Mouse (Mus musculus) inflammation-experienced regulatory T-cells, adult 6 months (primary cell): ENCODE measurements around the gene Fpr3. TPM values are rescaled to one million over a fixed set of nuclear protein-coding genes. Genes with fewer than 3 reads are reported as not detected.
"Not testable (repeated sequence)": the region's sequence is repeated elsewhere in the genome, so short reads cannot be mapped to it uniquely, and the experiment has no call there.

Experiments
- ATAC-seq: one replicate; pipeline ENCODE4 v1.8.0; 2017
- polyA plus RNA-seq, 3 experiments: library from polyadenylated mRNA; unstranded; fragments of 100-300 nt; shearing (Covaris generic); gene quantifications; one replicate each; pipeline ENCODE4 v1.2.1; 2017

The Fpr3 gene
- polyA plus RNA-seq = not detected

GRCm38 (mm10) chr17:17887774-17888248 lies at the start of gene Fpr3, which contains the start of gene Fpr2:
Fpr3 (plus strand) TSS chr17:17887852.
Fpr2 (plus strand) TSS chr17:17887824.
- ATAC-seq = no peak

DNA sequence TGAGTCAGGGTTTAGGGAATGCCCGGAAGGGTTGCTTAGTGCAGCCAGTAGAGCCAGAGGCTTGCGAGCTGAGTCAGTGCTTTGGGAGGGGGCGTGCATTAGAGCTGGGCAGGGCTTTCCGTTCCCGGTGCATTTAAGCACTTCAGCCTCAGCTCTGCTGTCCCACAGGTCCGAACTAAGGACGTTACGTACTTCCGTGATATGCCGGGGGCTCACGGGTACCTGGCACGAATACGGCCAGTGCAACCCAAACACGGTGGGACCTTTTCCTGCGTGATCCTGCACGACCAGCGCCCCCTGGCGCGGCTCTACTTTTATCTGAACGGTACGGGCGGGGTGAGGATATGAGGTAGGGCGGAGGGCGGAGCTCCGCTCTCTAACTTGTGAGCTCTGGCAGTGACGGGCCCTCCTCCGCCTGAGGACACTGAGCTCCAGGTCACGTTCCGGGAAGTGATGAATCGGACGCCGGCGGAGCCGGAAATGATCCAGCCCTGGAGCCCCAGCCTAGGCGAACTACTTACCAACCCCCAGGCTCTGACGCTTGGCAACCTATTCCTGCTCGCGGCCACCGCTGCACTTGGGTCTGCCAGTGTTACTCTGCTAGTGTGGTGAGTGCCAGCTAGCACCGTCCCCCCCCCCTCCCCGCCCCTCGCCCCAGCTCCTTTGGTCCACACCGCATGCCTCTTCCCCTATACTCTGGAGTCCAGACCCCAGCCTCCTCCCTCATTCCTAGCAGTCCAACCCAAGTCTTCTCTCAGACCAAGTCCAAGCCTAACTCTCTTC lies 49.5 kb upstream of the Fpr3 start:
- ATAC-seq = peak; percentile 97

GRCm38 (mm10) chr17:17839276-17839675 lies 48.4 kb upstream of the Fpr3 start:
- no peak for ATAC-seq

DNA sequence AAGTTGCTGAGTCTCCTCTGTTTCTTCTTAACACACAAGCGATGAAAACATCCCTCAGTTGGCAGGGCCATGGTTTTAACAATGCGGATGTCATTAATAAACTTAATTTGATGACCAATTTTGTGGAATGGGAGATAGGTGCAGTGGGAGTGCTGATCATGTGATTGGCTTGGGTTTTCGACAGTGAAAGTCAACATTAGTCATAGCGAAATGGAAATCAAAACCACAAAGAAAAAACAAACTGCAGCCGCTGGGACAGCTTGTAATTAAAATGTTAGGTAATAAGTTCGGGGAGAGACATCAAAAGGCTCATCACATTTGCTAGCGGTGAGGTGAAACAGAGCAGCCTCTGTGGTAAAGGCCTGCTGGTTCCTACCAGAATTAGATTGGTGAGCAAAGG lies 46.9 kb upstream of the Fpr3 start:
- peak; percentile 12 for ATAC-seq

DNA sequence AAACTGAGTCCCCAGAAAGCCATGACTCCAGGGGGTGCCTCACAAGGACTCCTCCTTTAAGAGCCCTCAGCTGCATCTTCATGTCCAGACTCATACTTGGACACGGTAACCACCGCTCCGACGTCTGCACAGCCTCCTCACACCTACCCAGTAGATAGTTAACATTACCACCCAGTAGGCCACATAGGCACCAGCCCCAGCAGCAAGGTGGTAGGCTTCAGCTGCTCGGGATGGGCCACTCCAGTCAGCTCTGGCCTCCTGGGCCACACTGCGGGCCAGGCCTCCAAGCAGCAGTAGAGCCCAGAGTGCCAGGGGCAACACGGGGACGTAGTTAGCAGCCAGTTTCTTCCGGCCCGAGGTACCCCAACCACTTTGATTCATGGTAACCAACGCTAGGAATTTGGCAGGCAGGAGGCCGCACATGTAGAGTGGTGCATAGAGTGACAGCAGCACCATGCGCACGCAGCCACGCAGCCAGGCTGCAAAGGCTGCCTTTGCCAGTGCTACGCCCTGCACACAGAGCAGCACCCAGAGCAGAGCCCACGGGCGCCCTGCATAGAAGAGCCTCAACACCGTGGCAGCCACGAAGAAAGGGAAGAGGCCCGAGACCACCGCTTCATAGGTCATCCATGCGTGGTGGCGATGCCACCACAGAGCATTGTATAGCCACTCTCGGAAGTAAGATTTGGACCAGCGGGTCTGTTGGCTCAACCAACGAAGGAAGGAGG lies 44.0 kb upstream of the Fpr3 start:
- no peak for ATAC-seq

- not testable (repeated sequence) for ATAC-seq
Measured at GRCm38 (mm10) chr17:17844606-17845005, 43.0 kb upstream of the Fpr3 start.

DNA sequence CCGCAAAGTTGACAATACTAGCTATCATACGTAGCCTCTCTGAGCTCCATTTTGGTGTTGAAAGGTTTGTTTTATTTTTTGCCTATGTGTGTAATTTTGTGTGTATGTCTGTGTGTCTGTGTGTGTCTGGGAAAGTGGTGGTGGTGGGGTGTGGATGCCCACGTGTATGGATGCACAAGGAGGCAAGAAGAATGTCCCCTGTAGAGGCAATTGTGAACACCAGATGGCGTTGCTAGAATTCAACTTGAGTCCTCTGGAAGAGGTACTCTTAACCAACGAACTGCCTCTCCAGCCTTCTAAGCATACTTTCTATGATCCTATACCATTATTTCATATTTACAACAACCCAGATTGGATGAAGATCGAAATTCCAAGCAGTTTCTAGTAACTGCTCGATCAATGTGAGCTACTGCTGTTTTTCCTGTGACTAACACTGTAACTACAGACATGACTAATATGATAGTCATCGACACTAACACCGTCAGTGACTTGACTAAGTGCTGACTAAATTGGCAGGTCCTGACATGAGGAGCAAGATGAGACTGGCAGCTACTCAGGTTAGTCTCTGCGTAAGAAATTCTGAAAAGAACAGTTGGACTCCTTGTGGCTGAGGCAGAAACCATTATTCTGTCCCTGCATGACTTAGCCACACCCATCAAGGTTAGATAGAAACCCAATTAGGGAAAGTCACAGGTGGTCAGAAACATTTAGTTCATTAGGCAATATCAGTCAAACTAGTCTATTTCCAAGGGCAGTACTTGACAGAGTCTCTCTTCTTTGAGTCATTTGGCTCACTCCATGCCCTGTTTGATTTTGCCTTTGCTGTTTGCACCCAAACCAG lies 42.2 kb upstream of the Fpr3 start:
- peak; percentile 42 for ATAC-seq

DNA sequence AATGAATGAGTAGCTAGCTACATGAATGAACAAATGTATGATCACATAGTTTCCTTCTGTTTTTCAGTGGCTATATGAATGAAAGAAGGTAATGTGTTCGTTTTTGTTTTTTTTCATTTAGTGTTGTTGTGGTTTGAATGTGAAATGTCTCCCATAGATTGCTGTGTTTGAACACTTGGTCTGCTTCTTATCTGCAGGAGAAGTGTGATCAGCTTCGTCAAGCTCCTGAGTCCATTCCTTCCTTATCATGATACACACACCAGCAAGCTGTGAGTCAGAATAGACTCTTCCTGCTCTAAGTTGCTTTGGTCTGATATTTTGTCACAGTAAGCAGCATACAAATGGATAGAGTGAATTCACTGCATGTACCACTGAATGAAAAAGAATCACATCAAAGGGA lies 38.7 kb upstream of the Fpr3 start:
- no peak for ATAC-seq

- no peak for ATAC-seq
Measured at GRCm38 (mm10) chr17:17849906-17850712, 37.5 kb upstream of the Fpr3 start.

DNA sequence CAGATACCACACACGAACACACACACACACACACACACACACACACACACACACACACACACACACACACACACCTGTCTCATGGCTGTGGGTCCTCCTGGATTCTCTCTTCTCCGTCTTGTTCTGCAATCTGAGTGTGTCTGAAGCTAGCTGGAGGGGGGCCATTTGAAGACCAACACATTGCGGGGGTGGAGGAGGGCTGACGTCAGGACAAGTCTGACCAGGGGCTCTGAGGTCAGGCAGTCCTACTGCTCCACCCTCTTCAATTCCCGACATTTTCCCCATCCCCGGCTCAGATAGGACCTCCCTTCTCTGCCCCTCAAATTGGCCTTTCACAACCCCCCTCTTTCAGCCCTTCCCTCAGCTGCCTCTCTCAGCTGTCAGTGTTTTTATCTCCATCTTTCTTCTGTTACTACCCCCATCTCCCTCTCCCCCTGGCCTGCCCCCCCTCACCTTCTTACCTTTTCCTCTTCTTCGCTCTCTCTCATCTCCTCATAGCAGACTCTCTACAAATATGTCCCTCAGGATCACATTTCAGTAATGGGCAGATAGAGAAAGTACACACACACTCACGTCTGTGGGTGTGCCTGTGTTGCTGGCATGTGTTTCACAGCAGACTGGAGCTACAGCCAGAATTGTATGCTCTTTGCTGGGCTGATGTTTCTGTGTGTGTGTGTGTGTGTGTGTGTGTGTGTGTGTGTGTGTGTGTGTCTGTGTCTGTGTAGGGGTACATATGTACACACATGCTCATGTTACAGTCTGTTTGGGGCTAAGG lies 32.4 kb upstream of the Fpr3 start, which contains the start of gene Has1:
Has1 (minus strand) TSS at position 142 of the 775 bp plus-strand sequence.
- no peak for ATAC-seq

DNA sequence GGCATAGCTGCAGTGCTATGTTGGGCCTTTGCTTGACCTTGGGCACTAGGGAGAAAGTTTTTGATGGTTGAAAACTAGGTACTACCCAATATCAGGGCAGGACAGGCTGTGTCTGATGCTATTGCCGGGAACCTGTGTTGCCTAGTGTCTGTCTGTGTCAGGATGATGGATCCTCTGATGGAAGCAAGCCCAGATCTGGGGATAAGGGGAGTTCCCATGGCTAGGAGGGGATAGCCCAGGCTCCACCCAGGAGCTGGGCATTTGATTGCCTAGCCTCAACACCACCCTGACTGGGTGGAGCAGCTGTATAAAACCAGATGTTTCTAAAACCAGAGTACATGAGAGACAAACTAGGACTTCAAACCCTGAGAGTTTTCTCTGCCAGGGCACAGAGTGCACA lies 31.0 kb upstream of the Fpr3 start:
- no peak for ATAC-seq

- no peak for ATAC-seq
Measured at GRCm38 (mm10) chr17:17857446-17857845, 30.2 kb upstream of the Fpr3 start.

GRCm38 (mm10) chr17:17860110-17860509 lies 27.5 kb upstream of the Fpr3 start:
- peak; percentile 71 for ATAC-seq

- no peak for ATAC-seq
Measured at GRCm38 (mm10) chr17:17862360-17862759, 25.3 kb upstream of the Fpr3 start.

DNA sequence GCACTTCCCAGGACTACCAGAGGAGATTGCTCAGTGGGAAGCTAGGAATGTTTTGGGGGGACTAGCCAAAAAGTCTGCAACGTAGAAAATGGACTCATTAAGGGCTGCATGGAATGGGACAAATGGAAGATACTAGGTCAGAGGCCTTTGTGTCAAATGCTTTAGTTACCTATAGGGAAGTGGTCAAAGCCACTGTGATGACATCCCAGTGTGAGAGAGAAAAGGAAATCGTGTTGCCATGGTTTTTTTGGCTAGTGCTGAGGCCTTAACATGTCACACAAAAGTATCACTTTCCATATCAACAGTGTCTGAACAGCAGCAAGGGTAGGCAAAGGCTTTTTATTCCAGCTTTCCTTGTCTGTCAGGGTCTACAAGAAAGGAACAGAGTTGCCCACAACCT lies 22.5 kb upstream of the Fpr3 start:
- no peak for ATAC-seq

DNA sequence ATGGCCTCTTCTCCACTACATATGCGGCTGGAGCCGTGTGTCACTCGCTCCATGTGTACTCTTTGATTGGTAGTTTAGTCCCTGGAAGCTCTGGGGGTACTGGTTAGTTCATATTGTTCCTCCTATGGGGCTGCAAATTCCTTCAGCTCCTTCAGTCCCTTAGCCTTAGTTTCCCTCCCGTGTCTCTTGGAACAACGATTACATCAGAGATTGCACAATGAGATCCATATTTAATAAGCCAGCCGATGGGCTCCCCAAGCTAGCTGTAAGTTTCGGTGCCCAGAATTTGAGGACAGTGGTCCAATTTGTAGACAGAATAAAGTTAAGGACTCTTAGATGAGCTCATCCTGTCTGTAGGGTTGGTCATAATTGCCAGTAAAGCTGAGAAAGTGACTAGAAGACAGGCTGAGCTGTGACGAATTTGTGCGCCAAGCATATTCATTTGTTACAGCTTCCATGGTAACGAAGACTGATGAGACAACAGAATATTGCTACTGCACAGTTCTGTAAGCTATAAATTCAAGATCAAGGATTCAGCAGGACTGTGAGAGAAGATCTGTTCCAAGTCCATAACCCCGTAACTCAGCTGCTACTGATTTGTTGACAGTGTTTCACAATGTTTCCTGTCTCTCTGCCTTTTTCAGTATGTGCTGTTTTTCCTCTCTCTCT lies 20.7 kb upstream of the Fpr3 start:
- no peak for ATAC-seq

DNA sequence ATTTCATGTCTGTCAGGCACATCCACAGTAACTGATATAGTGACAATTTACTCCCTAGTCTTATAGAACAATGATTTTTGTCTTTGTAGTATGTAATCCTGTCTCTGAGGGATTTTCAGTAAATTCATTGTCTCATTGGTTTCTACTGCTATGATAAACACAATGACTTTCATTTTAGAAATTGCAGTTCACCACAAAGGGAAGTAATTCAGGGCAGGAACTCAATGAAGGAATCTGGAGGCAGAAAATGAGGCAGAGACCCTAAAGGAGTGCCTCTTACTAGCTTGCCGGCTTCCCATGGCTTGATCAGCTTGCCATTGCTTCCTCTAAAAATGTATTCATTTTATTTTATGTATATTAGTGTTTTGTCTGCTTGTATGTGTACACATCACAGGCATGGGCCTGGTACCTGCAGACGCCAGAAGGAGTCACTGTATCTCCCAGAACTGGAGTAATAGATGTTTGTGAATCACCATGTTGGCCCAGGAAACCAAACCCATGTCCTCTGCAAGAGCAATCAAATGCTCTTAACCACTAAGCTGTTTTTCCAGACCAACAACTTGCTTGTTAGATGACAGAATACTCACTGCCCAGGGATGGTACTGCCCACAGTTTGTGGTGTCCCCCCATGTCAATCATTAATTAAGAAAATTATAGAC lies 16.6 kb upstream of the Fpr3 start:
- ATAC-seq = no peak

DNA sequence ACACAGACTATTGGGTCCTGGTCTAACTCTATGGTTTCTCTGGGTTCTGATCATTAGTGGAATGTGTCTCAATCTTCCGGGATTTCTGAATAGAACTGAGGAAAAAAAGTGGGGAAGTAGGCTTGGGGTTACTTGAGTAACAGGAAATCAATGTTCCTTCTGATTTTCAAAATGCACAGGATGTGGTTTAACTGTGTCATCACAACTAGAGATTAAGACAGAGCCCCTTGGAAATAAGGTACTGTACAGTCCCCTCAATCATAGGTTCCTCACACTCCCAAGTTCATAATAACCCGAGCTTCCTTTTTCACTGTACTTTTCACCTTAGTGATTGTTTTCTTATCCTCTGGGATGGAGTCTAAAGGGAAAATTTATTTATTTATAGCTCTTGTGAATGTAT lies 16.0 kb upstream of the Fpr3 start:
- ATAC-seq = peak; percentile 56

GRCm38 (mm10) chr17:17879347-17879746 lies 8.3 kb upstream of the Fpr3 start:
- no peak for ATAC-seq

DNA sequence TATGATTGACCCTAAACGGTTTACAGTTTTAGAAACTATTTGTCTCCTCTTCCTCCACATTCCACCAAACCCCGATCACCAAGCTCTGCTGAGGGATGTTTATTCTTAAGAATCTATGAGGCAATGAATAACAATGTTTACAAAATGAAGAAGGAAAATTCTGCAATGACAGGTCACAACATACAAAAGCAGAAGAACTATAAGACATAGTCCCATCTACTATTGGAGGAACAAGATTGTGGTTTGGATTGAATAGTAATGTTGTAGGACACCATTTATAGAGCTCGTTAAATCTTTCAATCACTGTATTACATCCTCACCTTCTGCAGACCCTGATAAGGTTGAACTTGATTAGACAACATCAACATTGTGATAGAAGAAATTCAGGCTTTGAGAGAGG lies 5.0 kb upstream of the Fpr3 start:
- no peak for ATAC-seq
